Mouse (Mus musculus) small intestine, adult 2 months (tissue): ENCODE results near the gene Pkib. TPM values are rescaled to one million over a fixed set of nuclear protein-coding genes. Genes with fewer than 3 reads are reported as not detected.

Experiments used
- H3K27ac ChIP-seq: fragments of 200-500 bp; 2 replicates; pipeline ENCODE4 v1.5.1; 2012; ENCODE audit warnings: low read depth, low read length, control low read depth, inconsistent platforms; ENCODE audit not compliant: insufficient read depth
- H3K27me3 ChIP-seq: fragments of 200-500 bp; 2 replicates; pipeline ENCODE4 v1.6.1; 2012; ENCODE audit warnings: mild to moderate bottlenecking, moderate library complexity, low read length, inconsistent platforms; ENCODE audit not compliant: control insufficient read depth, insufficient read depth
- H3K36me3 ChIP-seq: fragments of 200-500 bp; 2 replicates; pipeline ENCODE4 v1.6.1; 2012; ENCODE audit warnings: mild to moderate bottlenecking, low read length, control low read depth, inconsistent platforms; ENCODE audit not compliant: control insufficient read depth, insufficient read depth
- H3K4me1 ChIP-seq: fragments of 200-500 bp; 2 replicates; pipeline ENCODE4 v1.6.1; 2012; ENCODE audit warnings: low read length, inconsistent platforms, mixed read lengths; ENCODE audit not compliant: control insufficient read depth, insufficient read depth, insufficient read length
- H3K4me3 ChIP-seq: fragments of 200-500 bp; 2 replicates; pipeline ENCODE4 v1.5.1; 2012; ENCODE audit warnings: low read depth, mild to moderate bottlenecking, control low read depth, inconsistent platforms, low read length, moderate library complexity
- CTCF ChIP-seq: fragments of 200-500 bp; IDR thresholded peaks from 2 replicates; pipeline ENCODE4 v1.5.1; 2012; ENCODE audit warnings: low read depth, mild to moderate bottlenecking, control low read depth, inconsistent platforms, low read length, moderate library complexity, mixed read lengths; ENCODE audit not compliant: insufficient replicate concordance, insufficient read length; ENCODE audit errors: extremely low read depth
- POLR2A ChIP-seq: fragments of 200-500 bp; IDR thresholded peaks from 2 replicates; pipeline ENCODE4 v1.6.1; 2012; ENCODE audit warnings: low read depth, mild to moderate bottlenecking, control low read depth, inconsistent platforms, low read length, moderate library complexity
- WGBS: fragments of 180-500 bp; shearing (Covaris S2); methylation state at CpG from one replicate; pipeline ENCODE4 v1.1.7; 2018; 5-methylcytosine and 5-hydroxymethylcytosine counted together
- polyA plus RNA-seq: library from polyadenylated mRNA; depleted of rRNA; stranded (reverse); fragments of >200 nt; gene quantifications from 2 replicates; pipeline ENCODE4 v1.2.3, GENCODE M21; 2012

Pkib gene
- polyA plus RNA-seq, 1 experiment: 0.61 TPM

DNA sequence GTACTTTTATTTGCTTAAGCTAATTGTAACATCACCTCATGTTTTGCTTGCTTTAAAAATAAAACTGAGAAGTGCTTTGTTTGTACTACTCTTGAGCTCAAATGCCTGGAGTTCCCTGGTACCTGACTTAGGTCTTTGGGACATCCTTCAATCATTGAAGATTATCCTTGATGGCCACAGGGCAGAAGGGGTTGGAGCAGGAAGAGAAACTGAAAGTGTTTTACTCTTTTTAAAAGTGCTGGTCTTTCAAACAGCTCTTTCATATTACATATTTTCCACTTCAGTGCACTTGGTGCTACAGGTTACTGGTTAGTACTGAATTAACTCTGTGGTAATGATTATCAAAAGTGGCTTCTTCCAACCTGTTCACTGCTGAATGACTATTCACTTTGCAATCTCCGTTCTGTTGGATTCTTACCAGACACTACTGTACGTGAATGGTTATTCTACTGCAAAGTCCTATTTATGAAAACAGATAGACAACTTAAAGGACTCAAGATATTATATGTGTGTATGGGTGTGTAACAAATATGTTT, 123.5 kb downstream of the Pkib start:
- Histone ChIP-seq H3K4me1 (no peaks in the 10 kb centered on the region), H3K27ac (no peak overlapping the region), H3K27me3 (no peaks in the 10 kb centered on the region), H3K4me3 (no peak overlapping the region), H3K36me3 (no peaks in the 10 kb centered on the region)
- no peak for TF ChIP-seq CTCF
- TF ChIP-seq POLR2A: no peak
- WGBS: 78% methylated on average over 2 of the region's 2 CpGs

DNA sequence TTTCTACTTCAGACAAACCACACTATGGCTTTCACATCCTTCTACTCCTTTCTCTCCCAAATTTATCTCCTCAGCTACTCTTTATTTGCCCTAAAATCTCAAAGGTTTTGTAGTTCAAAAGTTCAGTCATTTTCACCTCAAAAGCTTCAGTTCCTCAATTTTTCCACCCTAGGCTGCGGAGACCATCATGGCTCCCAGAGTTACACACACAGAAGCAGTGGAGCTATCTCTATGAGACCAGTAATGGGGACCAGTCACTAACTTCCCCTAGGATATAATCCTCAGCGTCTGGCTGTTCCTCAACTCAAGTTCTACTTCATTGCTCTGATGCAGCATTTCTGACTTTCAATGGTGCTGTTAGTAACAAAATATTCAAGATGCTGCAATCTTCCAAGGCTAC, 127.2 kb downstream of the Pkib start:
- Histone ChIP-seq H3K4me1 (no peaks in the 10 kb centered on the region), H3K27me3 (no peaks in the 10 kb centered on the region), H3K4me3 (no peak overlapping the region), H3K36me3 (no peaks in the 10 kb centered on the region), H3K27ac (no peak overlapping the region)
- 86% methylated on average over 2 of the region's 2 CpGs for WGBS
- TF ChIP-seq POLR2A: no peak

DNA sequence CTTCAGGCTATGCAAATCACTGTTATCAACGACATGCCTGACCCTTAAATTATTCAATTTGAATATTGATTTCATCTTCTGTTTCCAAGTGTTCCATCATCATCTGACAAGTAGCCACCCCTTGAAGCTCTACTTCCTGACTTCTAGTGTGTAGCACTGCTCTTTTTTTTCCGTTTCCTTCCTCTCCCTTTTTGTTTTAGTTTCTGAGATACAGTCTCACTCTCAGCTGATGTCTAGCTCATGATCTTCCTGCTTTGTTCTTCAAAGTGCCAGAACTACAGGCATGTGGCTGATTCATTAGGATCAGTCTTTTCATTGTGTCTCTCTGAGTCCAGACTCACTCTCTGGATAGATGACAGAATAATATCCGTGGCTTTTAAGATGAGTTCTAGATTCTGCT, 128.9 kb downstream of the Pkib start:
- H3K4me1 ChIP-seq: no peaks in the 10 kb centered on the region
- no peaks in the 10 kb centered on the region for H3K36me3 ChIP-seq
- 50% methylated on average over 3 of the region's 3 CpGs for WGBS
- no peaks in the 10 kb centered on the region for H3K27me3 ChIP-seq
- TF ChIP-seq CTCF (no peak), POLR2A (no peak)
- no peak overlapping the region for H3K27ac ChIP-seq
- H3K4me3 ChIP-seq: no peak overlapping the region

DNA sequence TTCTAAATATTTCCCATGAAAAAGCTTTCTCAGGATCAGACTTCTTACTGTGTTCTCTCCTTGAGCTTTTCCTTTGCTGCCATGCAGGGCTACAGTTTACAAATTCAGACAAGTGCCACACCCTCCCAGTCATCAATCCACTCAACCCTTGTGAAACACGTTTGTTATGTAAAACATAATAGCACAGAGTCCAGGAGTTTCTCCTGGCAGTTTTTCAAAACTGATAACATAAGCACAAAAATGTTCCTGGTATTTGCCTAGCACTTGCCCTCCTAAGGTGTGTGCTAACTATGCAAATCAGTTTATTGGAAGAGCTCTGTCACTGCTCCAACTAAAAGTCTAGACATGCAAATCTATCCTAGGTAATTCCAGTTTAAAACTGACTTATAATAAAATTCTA, 131.3 kb downstream of the Pkib start:
- TF ChIP-seq POLR2A (no peak), CTCF (no peak)
- no peaks in the 10 kb centered on the region for H3K36me3 ChIP-seq
- H3K27ac ChIP-seq: no peak overlapping the region
- no peaks in the 10 kb centered on the region for H3K27me3 ChIP-seq
- WGBS: 13% methylated on average over 1 of the region's 1 CpGs
- no peak overlapping the region for H3K4me3 ChIP-seq
- no peaks in the 10 kb centered on the region for H3K4me1 ChIP-seq

DNA sequence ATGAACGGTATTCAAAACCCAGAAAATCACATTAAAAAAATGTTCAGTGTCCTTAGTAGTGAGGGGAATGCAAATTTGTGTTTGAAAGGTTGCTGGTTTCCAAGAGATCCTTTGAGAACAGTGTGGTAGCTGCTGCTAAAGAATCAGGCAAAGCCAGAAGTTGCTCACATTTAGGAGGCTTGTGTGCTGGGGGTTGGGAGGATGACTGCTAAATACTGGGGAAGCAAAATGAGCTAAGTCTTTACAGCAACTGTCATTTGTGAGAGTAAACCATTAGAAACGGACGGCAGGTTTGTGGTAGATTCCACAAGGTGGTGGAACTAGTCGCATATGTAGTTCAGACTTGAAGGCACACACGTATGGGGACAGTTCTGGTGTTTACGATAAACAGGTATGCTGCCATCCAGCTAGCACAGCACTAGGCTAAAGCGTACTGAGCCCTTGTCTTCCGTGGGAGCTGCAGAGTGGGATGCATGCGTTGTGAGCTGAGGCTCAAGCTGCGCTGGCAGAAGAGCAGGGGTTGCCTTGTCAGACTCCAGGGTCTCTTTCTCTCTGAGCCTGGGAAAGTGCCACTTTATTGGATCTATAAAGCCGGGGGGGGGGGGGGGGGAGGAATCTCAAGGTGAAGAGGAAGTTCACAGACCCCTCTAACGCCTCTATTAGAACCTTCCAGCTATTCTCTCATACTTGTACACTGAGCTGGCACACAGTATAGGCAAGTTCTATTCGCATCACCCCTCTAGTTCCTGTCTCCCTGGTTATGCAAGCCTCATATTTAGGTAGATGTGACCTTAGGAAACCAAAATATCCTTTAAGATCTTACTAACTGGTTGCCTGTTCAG, 151.7 kb downstream of the Pkib start:
- TF ChIP-seq POLR2A (no peak), CTCF (no peak)
- no peaks in the 10 kb centered on the region for H3K36me3 ChIP-seq
- H3K4me1 ChIP-seq: no peaks in the 10 kb centered on the region
- 49% methylated on average over 13 of the region's 13 CpGs for WGBS
- 0 out of 2 replicates have a peak, but pooled peaks cover 3% of the 10 kb centered on the region for H3K27me3 ChIP-seq
- no peak overlapping the region for H3K4me3 ChIP-seq
- no peak overlapping the region for H3K27ac ChIP-seq

DNA sequence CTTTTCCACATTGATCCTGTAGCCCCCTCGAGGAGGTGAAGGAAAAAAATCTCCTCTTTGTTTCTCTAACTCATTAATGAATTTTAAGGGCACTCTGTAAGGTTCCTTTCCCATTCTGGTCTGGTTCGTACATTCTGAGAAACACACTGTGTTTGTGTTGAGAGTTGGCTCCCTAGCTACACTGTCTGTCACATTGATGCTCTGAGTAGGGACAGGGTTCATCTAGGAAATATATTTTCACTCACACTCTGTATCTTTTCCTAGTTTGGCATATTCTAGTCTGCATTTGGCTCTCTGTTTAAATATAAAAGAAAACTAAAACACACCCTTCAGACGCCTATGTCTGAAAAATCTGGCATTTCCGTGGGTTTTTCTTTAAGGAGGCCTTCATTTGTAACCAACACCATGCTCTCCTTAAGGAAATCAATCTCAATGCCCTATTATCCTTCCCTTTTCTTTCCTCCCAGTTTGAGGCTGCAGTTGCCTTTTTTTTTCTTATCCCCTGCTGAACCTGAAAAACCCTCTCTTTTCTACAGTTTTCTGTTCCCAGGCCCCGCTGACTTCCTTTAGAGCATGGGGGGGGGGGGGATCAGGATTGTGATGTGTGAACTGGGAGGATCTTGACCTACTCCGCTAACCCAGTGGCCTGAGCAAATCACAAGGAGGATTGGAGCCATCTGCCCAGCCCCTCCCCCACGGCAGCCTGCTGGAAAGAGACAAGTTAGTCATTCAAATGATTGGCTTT, 152.5 kb downstream of the Pkib start:
- H3K27ac ChIP-seq: no peak overlapping the region
- 0 out of 2 replicates have a peak, but pooled peaks cover 3% of the 10 kb centered on the region for H3K27me3 ChIP-seq
- no peak overlapping the region for H3K4me3 ChIP-seq
- no peaks in the 10 kb centered on the region for H3K4me1 ChIP-seq
- no peak for TF ChIP-seq CTCF
- no peak for TF ChIP-seq POLR2A
- H3K36me3 ChIP-seq: no peaks in the 10 kb centered on the region
- WGBS: 38% methylated on average over 7 of the region's 7 CpGs

DNA sequence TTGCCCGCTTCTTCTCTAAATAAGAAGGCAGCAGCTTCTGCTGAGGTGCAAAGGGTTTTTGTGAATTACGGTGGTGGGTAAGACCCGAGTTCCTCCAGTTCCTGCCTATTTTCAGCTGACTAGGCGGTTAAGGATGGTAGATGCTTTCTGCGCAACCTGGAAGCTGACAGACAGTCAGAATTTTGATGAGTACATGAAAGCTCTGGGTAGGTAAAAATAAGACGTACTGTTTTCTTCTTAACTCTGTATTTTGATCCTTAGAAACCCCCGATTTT, 153.0 kb downstream of the Pkib start, which contains the start of gene Fabp7:
Gene Fabp7 (plus strand): TSS at position 6 of the 275 bp plus-strand sequence.
- Histone ChIP-seq H3K4me1 (no peaks in the 10 kb centered on the region), H3K36me3 (no peaks in the 10 kb centered on the region), H3K4me3 (no peak within 1 kb of the TSS), H3K27ac (no peak within 1 kb of the TSS), H3K27me3 (0 out of 2 replicates have a peak, but pooled peaks cover 3% of the 10 kb centered on the region)
- TF ChIP-seq CTCF (no peak), POLR2A (no peak)
- 42% methylated on average over 7 of the region's 7 CpGs for WGBS
